Mouse (Mus musculus) lung, adult 2 months (tissue): ENCODE results near the gene Sec14l5.

Experiments
- CTCF ChIP-seq: fragments of 200-500 bp; IDR thresholded peaks from 2 replicates; pipeline ENCODE4 v1.5.1; 2011; ENCODE audit warnings: mild to moderate bottlenecking, low read length, control low read depth; ENCODE audit not compliant: insufficient read depth
- POLR2A ChIP-seq: fragments of 200-500 bp; IDR thresholded peaks from 2 replicates; pipeline ENCODE4 v1.6.1; 2011; ENCODE audit warnings: low read depth, mild to moderate bottlenecking, control low read depth, low read length, borderline replicate concordance; ENCODE audit errors: extremely low read depth

DNA sequence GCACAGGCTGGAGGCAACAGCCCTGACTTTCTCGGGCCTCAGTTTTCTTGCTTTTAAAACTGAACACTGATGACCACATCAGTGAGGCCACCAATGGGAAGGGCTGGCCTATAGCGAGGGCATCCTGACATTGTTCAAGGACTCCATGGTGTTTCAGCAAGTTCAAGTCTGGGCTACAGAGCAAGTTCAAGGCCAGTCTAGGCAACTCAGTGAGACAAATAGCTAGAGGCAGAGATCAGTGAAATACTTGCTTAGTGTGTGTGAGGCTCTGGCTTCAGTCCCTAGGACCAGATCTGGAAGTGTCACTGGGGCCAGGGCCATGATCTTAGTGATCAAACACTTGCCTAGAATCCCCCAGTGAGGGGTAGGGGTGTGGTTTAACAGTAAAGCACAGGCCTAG, 21.1 kb downstream of the Sec14l5 start:
- TF ChIP-seq CTCF (no peak), POLR2A (no peak)
